Mouse (Mus musculus): ENCODE measurements at regions not wholly inside any gene's neighbourhood (a gene's known extent, or its start where the extent isn't known, plus 50 kb on each side); places are given as distances from the start of the nearest gene placed in this dataset.

DNA sequence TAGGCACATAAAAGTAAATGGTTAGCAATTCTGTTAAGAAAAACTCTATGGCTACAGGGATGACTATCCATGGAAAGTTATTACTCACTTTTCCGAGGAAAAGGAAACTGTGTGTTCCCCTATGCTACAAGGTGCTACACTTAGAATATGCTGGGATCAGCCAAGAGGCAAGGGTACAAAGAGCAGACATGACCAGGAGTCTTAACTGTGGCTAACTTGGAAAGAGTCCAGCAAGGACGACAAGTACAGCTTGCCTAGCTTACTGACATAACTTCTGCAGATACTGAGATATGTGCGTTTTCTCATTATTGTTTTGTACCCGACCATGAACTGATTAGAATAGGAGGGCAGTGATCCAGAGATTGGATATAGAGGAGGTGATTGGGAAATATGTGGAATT, 296.4 kb downstream of the Gm16223 start:
- TF ChIP-seq POLR2A (IDR thresholded peaks at IDR 0.05; ENCODE audit: extremely low read depth, insufficient read depth, low read length), result no peak
- no peak for TF ChIP-seq CTCF (IDR thresholded peaks at IDR 0.05; ENCODE audit: extremely low read depth, insufficient read depth, low read length)
- Histone ChIP-seq H3K4me3 (ENCODE audit: insufficient read depth, low read length) (no peak overlapping the region), H3K4me1 (ENCODE audit: control insufficient read depth, insufficient read depth, low read length) (no peaks in the 10 kb centered on the region; the same call in 1 of the 2 replicates), H3K27ac (ENCODE audit: insufficient read depth, low read length) (no peak overlapping the region)

GRCm38 (mm10) chr5:42387959-42388358, 320.2 kb downstream of the Gm16223 start:
- TF ChIP-seq CTCF (IDR thresholded peaks at IDR 0.05; ENCODE audit: extremely low read depth, insufficient read depth, low read length) (no peak), POLR2A (IDR thresholded peaks at IDR 0.05; ENCODE audit: extremely low read depth, insufficient read depth, low read length) (no peak)
- Histone ChIP-seq H3K4me1 (ENCODE audit: control insufficient read depth, insufficient read depth, low read length) (no peaks in the 10 kb centered on the region), H3K4me3 (ENCODE audit: insufficient read depth, low read length) (no peak overlapping the region), H3K27ac (ENCODE audit: insufficient read depth, low read length) (no peak overlapping the region)

DNA sequence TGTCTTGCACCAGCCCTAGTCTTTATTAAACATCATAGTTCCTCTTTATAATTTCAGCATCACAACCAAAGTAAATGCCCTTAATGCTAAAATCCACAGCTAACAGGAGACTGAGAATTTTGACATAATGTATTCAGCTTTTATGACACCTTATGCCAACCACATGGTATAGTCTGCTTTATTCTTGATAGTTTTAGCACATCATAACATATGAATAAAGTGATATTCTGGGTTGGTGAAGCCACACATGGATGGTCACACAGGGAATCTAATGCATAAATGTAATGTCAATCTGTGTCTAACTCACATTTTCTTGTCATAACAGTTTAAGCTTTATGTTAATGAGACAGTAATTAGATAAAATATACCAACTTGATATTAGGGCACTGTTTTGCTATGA, 328.9 kb downstream of the Gm16223 start:
- Histone ChIP-seq H3K4me3 (ENCODE audit: insufficient read depth, low read length) (no peak overlapping the region), H3K27ac (ENCODE audit: insufficient read depth, low read length) (no peak overlapping the region), H3K4me1 (ENCODE audit: control insufficient read depth, insufficient read depth, low read length) (no peaks in the 10 kb centered on the region)
- TF ChIP-seq POLR2A (IDR thresholded peaks at IDR 0.05; ENCODE audit: extremely low read depth, insufficient read depth, low read length), result no peak
- TF ChIP-seq CTCF (IDR thresholded peaks at IDR 0.05; ENCODE audit: extremely low read depth, insufficient read depth, low read length), result no peak

- no peak for TF ChIP-seq CTCF (IDR thresholded peaks at IDR 0.05; ENCODE audit: extremely low read depth, insufficient read depth, low read length)
- no peak for TF ChIP-seq POLR2A (IDR thresholded peaks at IDR 0.05; ENCODE audit: extremely low read depth, insufficient read depth, low read length)
- Histone ChIP-seq H3K4me3 (ENCODE audit: insufficient read depth, low read length) (no peak overlapping the region), H3K27ac (ENCODE audit: insufficient read depth, low read length) (no peak overlapping the region), H3K4me1 (ENCODE audit: control insufficient read depth, insufficient read depth, low read length) (no peaks in the 10 kb centered on the region)
Measured at GRCm38 (mm10) chr5:42409981-42410380, 342.2 kb downstream of the Gm16223 start.

- peak; percentile 11; the same call in 1 of the 2 replicates for TF ChIP-seq CTCF (IDR thresholded peaks at IDR 0.05; ENCODE audit: extremely low read depth, insufficient read depth, low read length)
- TF ChIP-seq POLR2A (IDR thresholded peaks at IDR 0.05; ENCODE audit: extremely low read depth, insufficient read depth, low read length), result no peak
- H3K4me3 ChIP-seq (ENCODE audit: insufficient read depth, low read length), result no peak overlapping the region
- no peaks in the 10 kb centered on the region for H3K4me1 ChIP-seq (ENCODE audit: control insufficient read depth, insufficient read depth, low read length)
- no peak overlapping the region for H3K27ac ChIP-seq (ENCODE audit: insufficient read depth, low read length)
Measured at GRCm38 (mm10) chr5:42412296-42412695, 344.5 kb downstream of the Gm16223 start.

- no peak overlapping the region for H3K27ac ChIP-seq (ENCODE audit: insufficient read depth, low read length)
- no peak overlapping the region for H3K4me3 ChIP-seq (ENCODE audit: insufficient read depth, low read length)
- no peaks in the 10 kb centered on the region for H3K4me1 ChIP-seq (ENCODE audit: control insufficient read depth, insufficient read depth, low read length)
- no peak for TF ChIP-seq POLR2A (IDR thresholded peaks at IDR 0.05; ENCODE audit: extremely low read depth, insufficient read depth, low read length)
- TF ChIP-seq CTCF (IDR thresholded peaks at IDR 0.05; ENCODE audit: extremely low read depth, insufficient read depth, low read length), result no peak
Measured at GRCm38 (mm10) chr5:42425902-42426301, 358.1 kb downstream of the Gm16223 start.

DNA sequence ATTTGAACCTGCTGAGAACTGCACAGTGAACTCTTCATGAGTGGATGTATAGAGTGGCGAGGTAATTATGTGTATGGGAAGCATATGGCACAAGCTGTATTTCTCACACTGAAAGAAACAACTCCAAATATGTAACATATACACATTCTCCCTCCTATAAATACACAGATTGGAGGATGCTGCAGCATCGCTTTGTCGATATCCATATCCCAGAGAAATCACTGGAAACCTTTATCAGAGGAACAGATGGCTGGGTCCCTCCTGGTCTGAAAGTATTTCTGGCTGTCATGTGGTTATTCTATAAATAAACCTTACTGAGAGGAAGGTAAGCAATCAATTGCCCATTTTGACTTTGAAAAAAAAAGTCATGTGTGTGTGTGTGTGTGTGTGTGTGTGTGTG, 365.4 kb downstream of the Gm16223 start:
- H3K27ac ChIP-seq (ENCODE audit: insufficient read depth, low read length), result no peak overlapping the region
- TF ChIP-seq POLR2A (IDR thresholded peaks at IDR 0.05; ENCODE audit: extremely low read depth, insufficient read depth, low read length), result no peak
- H3K4me3 ChIP-seq (ENCODE audit: insufficient read depth, low read length), result no peak overlapping the region
- no peaks in the 10 kb centered on the region; the same call in 1 of the 2 replicates for H3K4me1 ChIP-seq (ENCODE audit: control insufficient read depth, insufficient read depth, low read length)

DNA sequence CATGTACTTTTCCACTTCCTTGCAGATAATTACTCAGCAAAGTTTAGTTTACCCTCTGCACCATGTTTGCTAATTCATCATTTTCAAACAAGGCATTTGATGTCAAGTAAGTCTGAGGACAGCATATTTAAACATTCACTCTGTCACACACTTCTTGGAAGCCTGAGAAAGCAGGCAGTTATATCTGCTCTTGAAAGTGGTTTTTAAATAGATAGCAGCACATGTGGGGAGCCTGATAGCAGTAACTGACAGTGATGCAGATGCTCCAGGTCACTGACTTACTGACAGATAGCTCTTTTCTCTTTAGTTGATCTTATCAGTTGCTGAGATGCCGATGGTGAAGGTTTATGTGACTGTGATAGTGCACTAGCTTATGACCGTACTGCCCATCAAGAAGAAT, 380.9 kb downstream of the Gm16223 start:
- no peak overlapping the region for H3K4me3 ChIP-seq (ENCODE audit: insufficient read depth, low read length)
- no peaks in the 10 kb centered on the region for H3K4me1 ChIP-seq (ENCODE audit: control insufficient read depth, insufficient read depth, low read length)
- TF ChIP-seq CTCF (IDR thresholded peaks at IDR 0.05; ENCODE audit: extremely low read depth, insufficient read depth, low read length) (no peak), POLR2A (IDR thresholded peaks at IDR 0.05; ENCODE audit: extremely low read depth, insufficient read depth, low read length) (no peak)
- no peak overlapping the region for H3K27ac ChIP-seq (ENCODE audit: insufficient read depth, low read length)

- Histone ChIP-seq H3K4me3 (ENCODE audit: insufficient read depth, low read length) (no peak overlapping the region), H3K27ac (ENCODE audit: insufficient read depth, low read length) (no peak overlapping the region), H3K4me1 (ENCODE audit: control insufficient read depth, insufficient read depth, low read length) (no peaks in the 10 kb centered on the region)
- no peak for TF ChIP-seq POLR2A (IDR thresholded peaks at IDR 0.05; ENCODE audit: extremely low read depth, insufficient read depth, low read length)
- TF ChIP-seq CTCF (IDR thresholded peaks at IDR 0.05; ENCODE audit: extremely low read depth, insufficient read depth, low read length), result no peak
Measured at GRCm38 (mm10) chr5:42449581-42449980, 381.8 kb downstream of the Gm16223 start.

GRCm38 (mm10) chr5:42453707-42454106, 385.9 kb downstream of the Gm16223 start:
- no peak overlapping the region for H3K4me3 ChIP-seq (ENCODE audit: insufficient read depth, low read length)
- H3K4me1 ChIP-seq (ENCODE audit: control insufficient read depth, insufficient read depth, low read length), result no peaks in the 10 kb centered on the region
- TF ChIP-seq CTCF (IDR thresholded peaks at IDR 0.05; ENCODE audit: extremely low read depth, insufficient read depth, low read length), result no peak
- TF ChIP-seq POLR2A (IDR thresholded peaks at IDR 0.05; ENCODE audit: extremely low read depth, insufficient read depth, low read length), result no peak
- H3K27ac ChIP-seq (ENCODE audit: insufficient read depth, low read length), result no peak overlapping the region

- Histone ChIP-seq H3K4me3 (ENCODE audit: insufficient read depth, low read length) (no peak overlapping the region), H3K4me1 (ENCODE audit: control insufficient read depth, insufficient read depth, low read length) (no peaks in the 10 kb centered on the region), H3K27ac (ENCODE audit: insufficient read depth, low read length) (no peak overlapping the region)
- no peak for TF ChIP-seq CTCF (IDR thresholded peaks at IDR 0.05; ENCODE audit: extremely low read depth, insufficient read depth, low read length)
- TF ChIP-seq POLR2A (IDR thresholded peaks at IDR 0.05; ENCODE audit: extremely low read depth, insufficient read depth, low read length), result no peak
Measured at GRCm38 (mm10) chr5:42461195-42461594, 393.4 kb downstream of the Gm16223 start.
